Mouse (Mus musculus): ENCODE results near the gene Kmt2d. TPM values are rescaled to one million over a fixed set of nuclear protein-coding genes. Genes with fewer than 3 reads are reported as not detected.

The Kmt2d gene
- total RNA-seq, 2 experiments from 2014 or later: 52.4 to 69.3 TPM

Other genes with a start within 250 kb of the Kmt2d start
- gene Cacnb3, start 240.4 kb downstream of the Kmt2d start, total RNA-seq (2015; ENCODE audit: low replicate concordance): not detected in 2 replicates
- gene Cacnb3, start 240.4 kb downstream of the Kmt2d start, total RNA-seq (2017; ENCODE audit: low replicate concordance): 0.77 TPM in 1 of 2 replicates, not detected in the other
- gene Ddx23, start 208.3 kb downstream of the Kmt2d start, total RNA-seq (2015; ENCODE audit: low replicate concordance): 24.5 and 26.0 TPM in 2 replicates
- 49.9 and 91.9 TPM in 2 replicates for gene Ddx23, start 208.3 kb downstream of the Kmt2d start, total RNA-seq (2017; ENCODE audit: low replicate concordance)
- 0.36 TPM in 1 of 2 replicates, not detected in the other for gene Rnd1, start 193.7 kb downstream of the Kmt2d start, total RNA-seq (2015; ENCODE audit: low replicate concordance)
- gene Rnd1, start 193.7 kb downstream of the Kmt2d start, total RNA-seq (2017; ENCODE audit: low replicate concordance): not detected in 2 replicates
- gene Ccdc65, start 163.0 kb downstream of the Kmt2d start, total RNA-seq (2015; ENCODE audit: low replicate concordance): not detected in 2 replicates
- not detected in 2 replicates for gene Ccdc65, start 163.0 kb downstream of the Kmt2d start, total RNA-seq (2017; ENCODE audit: low replicate concordance)
- gene Fkbp11, start 143.0 kb downstream of the Kmt2d start, total RNA-seq (2015; ENCODE audit: low replicate concordance): 2.5 TPM in 1 of 2 replicates, not detected in the other
- gene Fkbp11, start 143.0 kb downstream of the Kmt2d start, total RNA-seq (2017; ENCODE audit: low replicate concordance): 1.4 TPM in 1 of 2 replicates, not detected in the other
- 5.4 and 7.6 TPM in 2 replicates for gene Arf3, start 108.0 kb downstream of the Kmt2d start, total RNA-seq (2015; ENCODE audit: low replicate concordance)
- gene Arf3, start 108.0 kb downstream of the Kmt2d start, total RNA-seq (2017; ENCODE audit: low replicate concordance): 4.6 and 4.8 TPM in 2 replicates
- gene Wnt10b, start 93.1 kb downstream of the Kmt2d start, total RNA-seq (2015; ENCODE audit: low replicate concordance): 0.36 TPM in 1 of 2 replicates, not detected in the other
- gene Wnt10b, start 93.1 kb downstream of the Kmt2d start, total RNA-seq (2017; ENCODE audit: low replicate concordance): not detected in 2 replicates
- gene Wnt1, start 81.3 kb downstream of the Kmt2d start, total RNA-seq (2015; ENCODE audit: low replicate concordance): not detected in 2 replicates
- gene Wnt1, start 81.3 kb downstream of the Kmt2d start, total RNA-seq (2017; ENCODE audit: low replicate concordance): not detected in 2 replicates
- gene Ddn, start 61.7 kb downstream of the Kmt2d start, total RNA-seq (2015; ENCODE audit: low replicate concordance): not detected in 2 replicates
- gene Ddn, start 61.7 kb downstream of the Kmt2d start, total RNA-seq (2017; ENCODE audit: low replicate concordance): not detected in 2 replicates
- 58.0 and 61.2 TPM in 2 replicates for gene Prkag1, start 39.7 kb downstream of the Kmt2d start, total RNA-seq (2015; ENCODE audit: low replicate concordance)
- gene Prkag1, start 39.7 kb downstream of the Kmt2d start, total RNA-seq (2017; ENCODE audit: low replicate concordance): 73.0 and 87.4 TPM in 2 replicates
- gene Rhebl1, start 23.3 kb upstream of the Kmt2d start, total RNA-seq (2015; ENCODE audit: low replicate concordance): 2.2 and 5.9 TPM in 2 replicates
- gene Rhebl1, start 23.3 kb upstream of the Kmt2d start, total RNA-seq (2017; ENCODE audit: low replicate concordance): not detected in 2 replicates
- not detected in 2 replicates for gene Dhh, start 27.3 kb upstream of the Kmt2d start, total RNA-seq (2015; ENCODE audit: low replicate concordance)
- not detected in 2 replicates for gene Dhh, start 27.3 kb upstream of the Kmt2d start, total RNA-seq (2017; ENCODE audit: low replicate concordance)
- gene Lmbr1l, start 47.0 kb upstream of the Kmt2d start, total RNA-seq (2015; ENCODE audit: low replicate concordance): 7.9 and 15.1 TPM in 2 replicates
- gene Lmbr1l, start 47.0 kb upstream of the Kmt2d start, total RNA-seq (2017; ENCODE audit: low replicate concordance): 9.0 and 12.1 TPM in 2 replicates
- 2,503 and 2,754 TPM in 2 replicates for gene Tuba1b, start 63.4 kb upstream of the Kmt2d start, total RNA-seq (2015; ENCODE audit: low replicate concordance)
- 632 and 670 TPM in 2 replicates for gene Tuba1b, start 63.4 kb upstream of the Kmt2d start, total RNA-seq (2017; ENCODE audit: low replicate concordance)
- not detected in 2 replicates for gene Gm49450, start 82.3 kb upstream of the Kmt2d start, total RNA-seq (2015; ENCODE audit: low replicate concordance)
- not detected in 2 replicates for gene Gm49450, start 82.3 kb upstream of the Kmt2d start, total RNA-seq (2017; ENCODE audit: low replicate concordance)
- gene Tuba1a, start 82.5 kb upstream of the Kmt2d start, total RNA-seq (2015; ENCODE audit: low replicate concordance): 6.5 and 38.1 TPM in 2 replicates
- 5.9 and 9.6 TPM in 2 replicates for gene Tuba1a, start 82.5 kb upstream of the Kmt2d start, total RNA-seq (2017; ENCODE audit: low replicate concordance)
- 637 and 660 TPM in 2 replicates for gene Tuba1c, start 158.7 kb upstream of the Kmt2d start, total RNA-seq (2015; ENCODE audit: low replicate concordance)
- 271 and 335 TPM in 2 replicates for gene Tuba1c, start 158.7 kb upstream of the Kmt2d start, total RNA-seq (2017; ENCODE audit: low replicate concordance)
- gene Prph, start 184.0 kb upstream of the Kmt2d start, total RNA-seq (2015; ENCODE audit: low replicate concordance): not detected in 2 replicates
- gene Prph, start 184.0 kb upstream of the Kmt2d start, total RNA-seq (2017; ENCODE audit: low replicate concordance): not detected in 2 replicates
- 152 and 157 TPM in 2 replicates for gene Troap, start 203.4 kb upstream of the Kmt2d start, total RNA-seq (2015; ENCODE audit: low replicate concordance)
- 126 and 180 TPM in 2 replicates for gene Troap, start 203.4 kb upstream of the Kmt2d start, total RNA-seq (2017; ENCODE audit: low replicate concordance)
- gene C1ql4, start 216.6 kb upstream of the Kmt2d start, total RNA-seq (2015; ENCODE audit: low replicate concordance): not detected in 2 replicates
- not detected in 2 replicates for gene C1ql4, start 216.6 kb upstream of the Kmt2d start, total RNA-seq (2017; ENCODE audit: low replicate concordance)
- gene Dnajc22, start 222.0 kb upstream of the Kmt2d start, total RNA-seq (2015; ENCODE audit: low replicate concordance): not detected in 2 replicates
- not detected in 2 replicates for gene Dnajc22, start 222.0 kb upstream of the Kmt2d start, total RNA-seq (2017; ENCODE audit: low replicate concordance)